Mouse (Mus musculus): ENCODE results near the gene Spop. TPM values are rescaled to one million over a fixed set of nuclear protein-coding genes. Genes with fewer than 3 reads are reported as not detected.

Gene Spop
- total RNA-seq, 2 experiments from 2014 or later: 151 to 155 TPM

DNA sequence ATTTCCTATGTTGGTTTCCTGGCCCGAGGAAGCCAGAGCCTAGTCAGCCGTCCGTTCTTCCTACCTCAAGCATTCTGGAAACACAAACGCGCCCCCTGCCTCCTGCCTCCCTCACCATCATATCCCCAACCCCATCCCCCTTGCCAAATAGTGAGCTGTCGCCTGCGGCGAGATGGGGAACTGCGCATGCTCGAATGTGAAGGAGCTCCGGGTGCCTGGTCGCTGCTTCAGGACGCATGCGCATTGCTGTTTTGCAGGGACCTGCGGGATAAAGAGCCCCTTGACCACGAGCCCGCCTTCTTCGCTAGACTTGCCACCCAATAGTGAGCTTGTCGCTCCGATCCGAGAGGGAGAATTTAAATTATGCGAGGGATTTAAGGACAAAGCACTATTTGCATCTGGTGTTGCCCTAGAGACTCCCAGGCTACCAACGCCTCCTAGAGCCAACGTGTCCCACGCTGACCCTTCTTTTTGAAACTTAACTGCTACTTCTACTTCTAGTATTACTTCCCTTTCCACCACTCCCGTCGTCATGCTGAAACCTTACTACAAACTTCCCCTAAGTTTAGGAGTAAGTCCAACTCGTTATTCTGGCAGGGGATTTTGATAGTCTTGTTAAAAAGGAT, 769 bp downstream of the Spop start:
- peak; percentile 97 to 98 for DNase-seq (ENCODE audit: low spot score in 2 of 2)

DNA sequence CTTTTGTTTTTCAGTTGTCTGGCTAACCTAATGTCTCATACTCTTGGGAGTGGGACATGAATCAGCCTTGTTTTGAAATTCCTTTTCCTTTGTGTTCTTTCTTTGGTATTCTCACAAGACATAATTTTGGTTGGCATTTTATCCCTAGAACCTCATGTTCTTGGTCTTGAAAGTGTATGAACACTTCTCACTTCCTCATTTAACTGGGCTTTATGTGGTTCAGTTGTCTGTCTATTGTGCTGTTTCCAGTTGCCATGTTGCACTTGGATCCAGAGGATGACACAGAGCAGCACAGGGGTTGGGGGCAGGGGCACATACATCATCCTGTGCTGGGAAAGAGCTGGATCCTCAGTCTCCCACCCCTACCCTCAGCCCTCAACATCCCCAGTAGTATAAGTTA, 2.1 kb downstream of the Spop start:
- DNase-seq (ENCODE audit: low spot score in 2 of 2): no peak

DNA sequence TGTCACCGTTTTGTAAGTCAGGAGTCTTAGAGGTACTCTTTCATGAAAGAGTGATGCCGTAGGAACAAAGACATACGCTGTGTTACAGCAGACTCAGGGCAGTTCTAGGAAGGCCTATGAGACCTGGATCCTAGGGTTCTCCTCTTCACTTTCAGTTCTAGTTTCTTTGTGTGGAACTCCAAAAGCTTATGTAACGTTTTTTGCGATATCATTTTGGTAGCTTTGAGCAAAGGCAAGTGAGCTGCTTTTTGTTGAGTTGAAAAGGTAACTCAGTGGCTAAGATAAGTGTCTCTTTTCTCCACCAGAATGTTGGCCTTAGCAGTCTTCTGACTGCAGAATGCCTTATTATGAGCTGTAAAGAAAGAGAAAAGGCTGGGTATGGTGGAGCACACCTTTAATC, 3.5 kb downstream of the Spop start:
- no peak for DNase-seq (ENCODE audit: low spot score in 2 of 2)

GRCm38 (mm10) chr11:95420880-95421435, 7.1 kb downstream of the Spop start:
- DNase-seq (ENCODE audit: low spot score in 2 of 2): no peak

- no peak for DNase-seq (ENCODE audit: low spot score in 2 of 2)
Observed at GRCm38 (mm10) chr11:95423505-95423904, 9.6 kb downstream of the Spop start.

DNA sequence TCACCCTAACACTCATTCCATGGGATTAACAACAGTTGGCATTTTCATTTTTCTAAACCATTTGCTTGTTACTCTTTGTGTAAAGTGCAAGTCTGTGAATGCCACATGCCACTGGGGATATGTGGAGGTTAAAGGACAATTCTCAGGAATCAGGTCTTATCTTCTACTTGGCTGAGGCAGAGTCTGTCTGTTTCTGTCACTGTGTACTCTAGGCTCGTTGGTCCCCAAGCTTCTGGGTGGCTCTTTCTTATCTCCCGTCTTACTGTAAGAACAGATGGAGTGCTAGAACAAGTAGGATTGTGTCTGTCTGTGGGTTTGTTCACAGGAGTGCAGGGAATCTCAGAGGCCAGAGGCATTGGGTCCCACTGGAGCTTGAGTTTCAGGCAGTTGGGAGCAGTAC, 17.5 kb downstream of the Spop start:
- DNase-seq (ENCODE audit: low spot score in 2 of 2): no peak

GRCm38 (mm10) chr11:95432194-95432593, 18.3 kb downstream of the Spop start:
- no peak for DNase-seq (ENCODE audit: low spot score in 2 of 2)

GRCm38 (mm10) chr11:95445371-95445770, 31.5 kb downstream of the Spop start:
- no peak for DNase-seq (ENCODE audit: low spot score in 2 of 2)

DNA sequence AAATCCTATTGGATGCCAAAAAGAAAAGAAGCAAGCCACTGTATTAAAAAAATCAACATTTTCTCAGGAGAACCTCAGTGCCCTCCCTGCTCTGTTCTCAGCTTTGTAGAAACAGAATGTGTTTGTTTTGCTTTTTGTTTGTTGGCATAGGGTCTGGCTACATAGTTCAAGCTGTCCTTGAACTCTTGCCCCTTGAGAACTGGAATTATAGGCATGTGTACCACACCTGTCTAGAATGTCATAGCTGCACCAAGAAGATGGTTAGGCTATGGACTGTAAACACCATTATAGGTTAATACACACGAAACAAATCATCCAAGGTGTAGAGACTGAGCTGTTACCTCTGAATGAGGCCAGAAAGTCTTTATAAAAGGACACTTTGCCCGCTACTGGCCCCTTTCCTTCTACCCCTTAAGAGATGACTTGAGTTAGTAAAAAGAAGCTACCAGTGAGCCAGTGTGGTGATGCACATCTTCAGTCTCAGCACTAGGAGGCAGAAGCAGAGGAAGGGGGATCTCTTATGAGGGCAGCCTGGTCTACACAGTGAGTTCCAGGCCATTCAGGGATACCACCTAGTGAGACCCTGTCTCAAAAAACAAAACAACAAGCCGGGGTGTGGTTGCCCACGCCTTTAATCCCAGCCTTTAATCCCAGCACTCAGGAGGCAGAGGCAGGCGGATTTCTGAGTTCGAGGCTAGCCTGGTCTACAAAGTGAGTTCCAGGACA, 32.9 kb downstream of the Spop start:
- no peak for DNase-seq (ENCODE audit: low spot score in 2 of 2)

- no peak for DNase-seq (ENCODE audit: low spot score in 2 of 2)
Observed at GRCm38 (mm10) chr11:95448346-95448745, 34.5 kb downstream of the Spop start.

DNA sequence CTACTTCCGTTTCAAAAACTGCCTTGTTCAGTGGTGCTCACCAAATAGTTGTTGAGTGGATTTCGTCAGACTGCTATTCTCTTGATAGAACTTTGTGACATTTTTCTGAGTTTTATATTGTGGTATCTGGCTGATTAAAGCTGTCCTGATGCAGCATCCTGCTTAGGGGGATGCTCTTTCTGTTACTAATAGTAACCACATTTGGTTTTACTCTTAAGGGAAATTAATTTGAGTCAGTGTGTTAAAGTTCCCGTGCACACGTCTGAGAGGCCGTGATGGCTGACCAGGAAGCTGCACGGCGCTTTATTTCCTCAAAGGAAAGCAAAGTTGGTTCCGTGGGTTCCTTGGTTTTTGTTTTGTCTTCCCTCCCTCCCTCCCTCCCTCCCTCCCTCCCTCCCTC, 41.5 kb downstream of the Spop start:
- DNase-seq (ENCODE audit: low spot score in 2 of 2): no peak

DNA sequence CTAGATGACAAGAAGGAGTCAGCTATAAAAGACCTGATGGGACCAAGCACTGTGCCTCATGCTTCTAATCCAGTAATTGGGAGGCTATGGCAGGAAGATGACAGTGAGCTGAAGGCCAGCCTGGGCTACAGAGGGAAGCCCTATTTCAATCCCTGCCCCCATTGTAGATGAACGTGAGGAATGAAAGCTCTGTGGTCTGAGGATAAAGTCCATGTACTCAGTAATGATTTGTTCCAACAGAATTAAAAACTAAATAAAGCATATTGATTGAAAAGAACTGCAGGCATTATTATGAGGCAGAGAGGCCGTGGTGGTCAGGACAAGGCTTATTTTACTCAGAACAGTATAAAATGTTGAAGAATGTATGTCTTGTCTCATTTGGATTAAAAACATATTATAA, 47.0 kb downstream of the Spop start:
- DNase-seq (ENCODE audit: low spot score in 2 of 2): no peak

DNA sequence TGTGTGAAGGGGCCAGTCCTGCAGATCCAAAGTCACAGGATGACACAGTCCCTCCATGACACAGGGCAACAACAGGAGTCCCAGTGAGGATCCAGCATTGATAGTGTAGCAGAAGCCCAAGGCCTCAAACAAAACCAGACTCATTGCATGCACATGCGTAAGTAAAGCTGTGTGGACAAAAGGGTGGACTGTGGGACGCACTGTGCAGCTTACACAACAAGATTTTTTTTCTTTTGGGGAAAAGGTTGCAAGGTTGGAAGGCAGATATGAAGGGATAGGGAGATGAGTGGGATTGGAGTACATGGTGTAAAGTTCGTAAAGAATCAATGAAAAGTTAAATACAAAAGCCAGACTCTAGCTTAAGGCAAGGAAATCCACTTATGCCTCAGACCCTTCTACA, 48.3 kb downstream of the Spop start:
- DNase-seq (ENCODE audit: low spot score in 2 of 2): no peak

DNA sequence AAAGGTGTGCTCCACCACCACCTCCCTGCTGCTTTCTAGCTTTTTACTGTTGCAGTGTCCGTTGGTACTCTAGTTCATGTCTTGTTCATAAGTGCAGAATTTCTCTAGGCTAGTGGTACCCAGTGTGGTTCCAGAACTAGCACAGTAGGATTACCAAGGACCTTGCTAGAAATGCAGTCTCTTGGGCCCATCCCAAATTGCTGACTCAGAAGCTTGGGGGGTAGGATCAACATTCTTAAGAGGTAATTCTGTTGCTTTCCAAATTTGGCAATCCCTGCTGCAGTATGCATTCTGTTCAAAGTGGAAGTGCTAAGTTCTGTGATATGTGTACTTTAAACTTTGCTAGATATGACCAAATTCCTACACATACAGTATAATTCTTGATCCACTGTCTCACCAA, 53.9 kb downstream of the Spop start:
- DNase-seq (ENCODE audit: low spot score in 2 of 2): no peak

GRCm38 (mm10) chr11:95472942-95473341, 59.1 kb downstream of the Spop start:
- no peak for DNase-seq (ENCODE audit: low spot score in 2 of 2)

DNA sequence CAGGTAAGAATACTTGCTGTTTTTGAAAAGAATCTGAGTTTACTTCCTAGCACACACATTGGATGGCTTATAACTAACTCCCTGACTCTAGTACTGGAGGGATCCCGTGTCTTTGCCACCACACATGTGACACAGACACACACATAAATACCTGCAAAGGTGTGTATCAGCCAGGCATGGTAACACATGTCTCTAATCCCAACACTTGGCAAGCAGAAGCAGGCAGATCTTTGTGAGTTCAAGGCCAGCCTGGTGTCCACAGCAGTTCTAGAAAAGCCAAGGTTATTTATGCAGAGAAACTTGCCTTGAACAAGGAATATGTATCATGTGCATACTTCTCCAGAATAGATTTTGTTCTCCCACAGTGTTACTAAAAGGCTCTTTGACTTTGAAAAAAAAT, 59.6 kb downstream of the Spop start:
- DNase-seq (ENCODE audit: low spot score in 2 of 2): no peak

DNA sequence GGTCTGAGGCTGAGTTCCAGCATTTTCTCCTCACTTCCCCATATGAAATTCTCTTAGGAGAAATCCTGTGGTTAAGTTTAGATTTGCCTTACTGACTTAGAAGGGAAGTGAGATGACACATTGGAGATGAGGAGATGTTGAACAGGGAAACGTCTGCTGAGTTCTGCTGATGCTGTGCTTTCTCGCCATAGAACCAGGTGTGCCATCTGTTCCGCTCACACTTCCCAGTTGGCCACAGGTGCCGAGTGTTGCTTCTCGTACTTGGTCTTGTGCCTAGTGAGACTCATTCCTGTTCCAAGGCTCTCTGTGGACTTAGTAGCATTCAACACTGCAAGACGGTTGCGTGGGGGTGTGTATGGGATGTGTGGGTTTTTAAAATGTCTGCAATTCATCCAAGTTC, 62.4 kb downstream of the Spop start:
- peak; percentile 18 to 36 for DNase-seq (ENCODE audit: low spot score in 2 of 2)

GRCm38 (mm10) chr11:95479458-95479857, 65.6 kb downstream of the Spop start:
- DNase-seq (ENCODE audit: low spot score in 2 of 2): no peak

GRCm38 (mm10) chr11:95480662-95481061, 66.8 kb downstream of the Spop start:
- DNase-seq (ENCODE audit: low spot score in 2 of 2): no peak

DNA sequence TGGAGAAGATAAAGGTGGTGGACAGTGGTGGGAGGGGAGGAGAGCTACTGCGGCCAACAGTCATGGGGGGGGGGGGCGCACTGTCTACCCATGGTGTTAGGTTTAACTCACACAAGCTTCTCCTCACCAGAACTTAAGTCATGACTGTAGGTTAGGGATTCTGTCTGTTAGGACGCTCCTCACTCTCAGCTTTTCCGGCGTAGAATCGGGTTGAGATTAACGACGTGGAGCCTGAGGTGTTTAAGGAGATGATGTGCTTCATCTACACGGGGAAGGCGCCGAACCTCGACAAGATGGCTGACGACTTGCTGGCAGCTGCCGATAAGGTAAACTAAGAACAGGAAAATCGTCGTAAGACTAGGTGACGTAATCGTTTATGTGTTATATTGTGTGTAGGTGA, 71.8 kb downstream of the Spop start:
- DNase-seq (ENCODE audit: low spot score in 2 of 2): no peak

- no peak for DNase-seq (ENCODE audit: low spot score in 2 of 2)
Observed at GRCm38 (mm10) chr11:95487237-95487636, 73.4 kb downstream of the Spop start.

DNA sequence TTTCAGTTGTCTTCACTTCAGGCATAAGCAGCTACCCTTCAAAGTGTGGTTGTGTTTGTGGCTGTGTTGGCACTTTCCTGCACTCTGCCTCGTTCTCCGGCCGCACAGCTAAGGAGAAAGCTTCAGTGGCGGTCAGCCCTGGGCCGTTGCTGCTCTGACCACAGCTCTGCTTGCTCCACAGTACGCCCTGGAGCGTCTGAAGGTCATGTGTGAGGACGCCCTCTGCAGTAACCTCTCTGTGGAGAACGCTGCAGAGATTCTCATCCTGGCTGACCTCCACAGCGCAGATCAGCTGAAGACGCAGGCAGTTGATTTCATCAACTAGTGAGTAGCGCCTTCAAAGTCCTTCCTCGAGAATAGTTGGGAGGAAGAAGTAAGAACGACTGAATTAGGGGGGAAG, 76.2 kb downstream of the Spop start:
- no peak for DNase-seq (ENCODE audit: low spot score in 2 of 2)

DNA sequence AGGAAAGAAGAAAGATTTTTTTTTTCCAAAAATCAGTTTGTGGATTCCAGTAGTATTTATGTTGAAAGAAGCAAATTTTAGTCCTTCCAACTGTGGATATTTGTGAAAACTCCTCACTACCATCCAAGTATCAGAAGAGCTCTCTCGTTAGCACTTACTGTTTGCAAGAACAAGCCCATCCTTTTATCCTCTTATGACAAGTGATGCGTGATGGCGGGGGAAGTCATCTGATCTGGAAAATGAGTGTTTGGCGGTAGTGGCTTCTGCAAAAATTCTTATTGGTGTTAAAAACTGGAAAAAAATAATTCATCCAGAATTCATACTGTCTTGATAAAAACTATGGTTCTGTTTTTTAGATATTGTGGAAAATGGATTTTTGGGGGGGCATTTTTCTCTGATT, 78.4 kb downstream of the Spop start:
- no peak for DNase-seq (ENCODE audit: low spot score in 2 of 2)
